Mouse (Mus musculus): ENCODE measurements around the gene Lgals2. TPM values are rescaled to one million over a fixed set of nuclear protein-coding genes. Genes with fewer than 3 reads are reported as not detected.

Gene Lgals2
- total RNA-seq, 4 experiments from 2014 or later: not detected

GRCm38 (mm10) chr15:78813603-78814002, 41.7 kb downstream of the Lgals2 start:
- no peak for DNase-seq

GRCm38 (mm10) chr15:78810146-78810545, 45.2 kb downstream of the Lgals2 start:
- DNase-seq: no peak

GRCm38 (mm10) chr15:78809739-78810138, 45.6 kb downstream of the Lgals2 start:
- no peak for DNase-seq

DNA sequence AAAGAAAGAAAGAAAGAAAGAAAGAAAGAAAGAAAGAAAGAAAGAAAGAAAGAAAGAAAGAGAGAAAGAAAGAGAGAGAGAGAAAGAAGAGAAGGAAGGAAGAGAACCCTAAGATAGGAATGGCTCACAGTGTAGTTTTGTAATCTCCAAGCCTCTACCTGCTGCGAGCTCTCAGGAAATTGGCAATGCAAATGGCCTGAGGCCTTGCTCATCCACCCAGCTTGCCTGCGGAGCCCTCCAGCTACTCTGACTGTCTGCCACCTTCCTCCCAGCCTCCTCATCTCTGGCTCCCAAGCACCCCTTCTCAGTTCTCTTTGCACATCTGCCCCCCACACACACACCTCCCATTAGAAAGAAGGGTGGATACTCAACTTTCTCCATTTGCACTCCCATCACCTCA, 46.3 kb downstream of the Lgals2 start:
- DNase-seq: no peak

DNA sequence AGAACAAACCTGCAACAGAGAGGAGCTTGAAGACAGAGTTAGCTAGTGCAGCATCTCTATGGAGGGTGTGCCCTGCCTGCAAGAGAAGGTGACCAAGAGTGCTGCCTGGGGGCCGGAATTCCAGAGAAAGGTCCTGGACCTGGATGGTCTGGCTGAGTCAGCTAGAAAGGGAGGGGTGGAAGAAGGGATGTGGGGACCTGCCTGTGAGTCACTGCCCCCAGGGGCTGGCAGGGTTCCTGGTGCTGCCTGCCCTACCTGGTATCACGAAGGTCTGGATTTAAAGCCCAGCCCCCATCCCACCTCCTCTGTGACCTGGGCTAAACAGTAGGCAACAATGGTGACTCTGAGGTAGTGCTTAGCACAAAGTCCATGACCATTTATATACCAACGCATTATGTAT, 48.2 kb downstream of the Lgals2 start:
- DNase-seq: no peak

DNA sequence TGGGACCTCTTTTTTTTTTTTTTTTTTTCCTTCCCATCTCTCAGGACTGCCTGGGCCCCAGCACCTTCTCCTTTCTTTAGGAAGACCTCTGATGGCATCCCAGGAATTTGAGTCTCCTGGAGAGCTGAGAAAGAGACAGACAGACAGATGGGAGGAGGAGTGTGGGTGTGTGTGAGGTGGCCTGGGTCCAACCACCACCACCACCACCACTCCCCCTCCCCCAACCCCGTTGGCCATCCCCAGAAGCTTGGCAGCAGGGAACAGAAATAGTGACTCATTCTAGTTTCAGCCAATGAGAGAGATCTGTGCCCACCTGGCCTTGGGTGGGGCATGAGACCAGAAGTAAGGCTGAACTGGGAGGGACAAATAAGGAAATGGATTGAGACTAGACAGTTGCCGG, 48.7 kb downstream of the Lgals2 start:
- no peak for DNase-seq

DNA sequence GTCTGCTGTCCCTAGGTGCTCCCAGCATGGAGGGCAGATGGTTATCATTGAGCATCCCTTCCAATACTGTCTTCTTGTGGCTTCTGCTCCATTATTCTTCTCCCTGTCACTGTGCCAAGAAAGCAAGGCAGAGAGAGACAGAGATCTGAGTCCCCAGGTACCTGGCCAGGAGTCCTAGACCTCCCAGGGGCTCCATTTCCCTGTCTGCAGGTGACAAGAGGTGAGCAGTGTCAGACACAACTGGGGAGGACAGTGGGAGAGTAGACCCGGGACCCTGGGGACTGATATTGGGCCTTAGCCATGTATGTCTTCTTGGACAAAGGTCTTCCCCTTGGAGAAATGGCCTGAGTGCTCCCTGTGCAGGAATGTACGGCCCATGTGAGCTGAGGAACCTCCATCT, 50.0 kb downstream of the Lgals2 start:
- DNase-seq: no peak

DNA sequence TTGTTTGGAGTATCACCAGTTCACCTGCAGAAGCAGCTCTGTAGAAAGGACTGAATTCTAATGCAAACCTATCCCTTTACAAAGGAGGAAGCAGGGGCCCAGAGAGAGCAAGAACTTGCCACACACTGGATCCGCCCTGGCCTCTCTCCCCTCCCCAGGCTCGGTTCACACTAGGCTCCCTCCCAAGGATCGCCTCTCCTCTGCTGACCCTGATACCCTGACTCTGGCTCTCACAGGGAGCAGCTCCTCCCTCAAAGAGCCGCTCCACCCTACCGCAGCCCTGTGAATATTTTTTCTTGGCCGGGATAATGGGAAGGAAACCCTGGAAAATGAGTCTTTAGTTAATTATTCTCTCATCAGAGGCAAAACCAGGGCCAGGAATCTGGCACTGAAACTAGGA, 51.0 kb downstream of the Lgals2 start:
- DNase-seq: no peak

GRCm38 (mm10) chr15:78803499-78803900, 51.8 kb downstream of the Lgals2 start:
- DNase-seq: peak; percentile 59

DNA sequence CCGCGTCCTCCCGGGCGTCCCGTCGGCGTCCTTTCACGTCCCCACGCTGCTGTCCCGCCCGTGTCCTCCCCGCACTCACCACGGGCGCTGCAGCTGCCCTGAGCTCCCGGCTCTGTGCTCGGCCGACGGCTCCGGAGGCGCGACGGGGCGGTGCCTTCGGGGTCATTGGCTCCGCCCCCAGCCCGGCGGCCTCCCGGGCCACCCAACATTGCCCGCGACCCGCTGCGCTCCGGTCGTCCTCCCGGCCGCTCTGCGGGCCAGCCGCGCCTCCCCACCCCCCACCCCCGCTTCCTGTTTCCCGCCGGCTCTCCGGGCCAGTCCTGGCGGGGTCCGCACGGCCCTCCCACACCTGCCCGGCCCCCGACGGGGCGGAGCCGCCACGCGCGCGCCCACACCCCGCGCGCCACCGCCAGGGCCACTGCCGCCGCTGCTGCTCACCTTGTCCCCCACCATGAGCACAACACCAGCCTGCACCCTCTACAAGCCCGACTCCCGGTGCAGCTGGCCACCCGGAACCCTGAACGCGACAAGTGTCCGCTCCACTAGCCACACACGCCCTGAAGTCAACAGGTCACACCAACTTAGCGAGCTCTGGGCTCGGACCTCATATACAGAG, 52.4 kb downstream of the Lgals2 start, which contains the start of gene Card10:
Gene Card10, minus strand, starts transcription at position 267 of the 616 bp plus-strand sequence.
- no peak for DNase-seq

GRCm38 (mm10) chr15:78801971-78802741, 53.2 kb downstream of the Lgals2 start:
- no peak for DNase-seq

DNA sequence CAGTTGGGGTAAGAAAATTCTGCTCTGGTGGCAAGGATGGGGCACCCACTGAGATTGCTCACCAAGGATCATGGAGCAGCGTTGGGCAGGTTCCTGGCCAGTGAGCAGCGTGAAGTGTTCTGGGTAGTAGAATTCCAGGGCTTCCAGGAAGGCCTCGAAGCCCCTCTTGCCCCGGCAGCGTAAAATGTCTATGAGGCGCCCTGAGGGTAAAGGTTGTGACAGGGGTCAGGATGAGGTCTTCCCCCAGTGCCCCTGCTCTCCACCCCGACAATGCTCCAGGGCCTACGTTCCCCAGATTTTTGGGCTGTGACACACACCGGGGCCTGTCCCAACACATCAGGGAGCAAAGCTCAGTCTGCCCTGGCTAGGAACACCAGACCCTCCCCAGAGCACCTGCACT, 53.8 kb downstream of the Lgals2 start:
- DNase-seq: no peak

Small RNAs within 50 kb of the gene (microRNA-seq; reads per million reads assigned to microRNA genes)
- 0.53 to 0.84 reads per million in 2 experiments for gene Mir6955

Other genes starting within 250 kb of the Lgals2 start
- 1 to 10 TPM; 4.1 to 7.4 (median 5.5) TPM for gene Elfn2, start 136.8 kb downstream of the Lgals2 start, total RNA-seq (2022)
- 10 to 100 TPM; 12.3 to 25.8 (median 20.7) TPM for gene Mfng, start 82.1 kb downstream of the Lgals2 start, total RNA-seq (2022)
- gene Card10, start 52.5 kb downstream of the Lgals2 start, total RNA-seq (2022): 10 to 100 TPM in 1 of 4 experiments, 1 to 10 TPM in 3; 6.6 to 10.0 (median 8.1) TPM
- 10 to 100 TPM; 41.2 to 85.0 (median 65.8) TPM for gene Cdc42ep1, start 12.9 kb downstream of the Lgals2 start, total RNA-seq (2022)
- 10 to 100 TPM; 57.9 to 79.2 (median 66.5) TPM for gene Gga1, start 21.7 kb upstream of the Lgals2 start, total RNA-seq (2022)
- gene Gm49510, start 44.1 kb upstream of the Lgals2 start, total RNA-seq (2022): under 1 TPM in 1 of 4 experiments, not detected in 3; 0.45 TPM
- gene Sh3bp1, start 44.2 kb upstream of the Lgals2 start, total RNA-seq (2022): 10 to 100 TPM in 2 of 4 experiments, 1 to 10 TPM in 2; 8.5 to 23.0 (median 15.2) TPM
- gene Pdxp, start 58.4 kb upstream of the Lgals2 start, total RNA-seq (2022): 1 to 10 TPM; 4.6 to 8.6 (median 5.9) TPM
- gene Lgals1, start 71.2 kb upstream of the Lgals2 start, total RNA-seq (2022): 100 to 1,000 TPM; 294 to 595 (median 433) TPM
- 10 to 100 TPM; 51.2 to 58.9 (median 52.1) TPM for gene Nol12, start 79.4 kb upstream of the Lgals2 start, total RNA-seq (2022)
- gene Triobp, start 92.2 kb upstream of the Lgals2 start, total RNA-seq (2022): 100 to 1,000 TPM; 121 to 175 (median 150) TPM
- gene H1f0, start 172.9 kb upstream of the Lgals2 start, total RNA-seq (2022): 100 to 1,000 TPM; 122 to 250 (median 176) TPM
- under 1 TPM in 3 of 4 experiments, not detected in 1; 0.28 to 0.31 (median 0.30) TPM for gene Galr3, start 186.4 kb upstream of the Lgals2 start, total RNA-seq (2022)
- gene Ankrd54, start 207.4 kb upstream of the Lgals2 start, total RNA-seq (2022): 10 to 100 TPM; 24.6 to 34.9 (median 28.2) TPM
- 100 to 1,000 TPM; 136 to 157 (median 140) TPM for gene Eif3l, start 219.7 kb upstream of the Lgals2 start, total RNA-seq (2022)